Mouse (Mus musculus): ENCODE results near the gene Prickle2.

The Prickle2 gene

GRCm38 (mm10) chr6:92584026-92584425 lies 121.9 kb downstream of the Prickle2 start:
- no peak for DNase-seq

- DNase-seq = no peak
Observed at GRCm38 (mm10) chr6:92575227-92575626, 130.7 kb downstream of the Prickle2 start.

GRCm38 (mm10) chr6:92572139-92572538 lies 133.8 kb downstream of the Prickle2 start:
- DNase-seq = no peak

GRCm38 (mm10) chr6:92570090-92570489 lies 135.9 kb downstream of the Prickle2 start:
- no peak for DNase-seq

- DNase-seq = no peak
Observed at GRCm38 (mm10) chr6:92569283-92569682, 136.7 kb downstream of the Prickle2 start.

- no peak for DNase-seq
Observed at GRCm38 (mm10) chr6:92559261-92559660, 146.7 kb downstream of the Prickle2 start.

- no peak for DNase-seq
Observed at GRCm38 (mm10) chr6:92555675-92556074, 150.3 kb downstream of the Prickle2 start.

GRCm38 (mm10) chr6:92553086-92553485 lies 152.9 kb downstream of the Prickle2 start:
- DNase-seq = no peak

GRCm38 (mm10) chr6:92549246-92549645 lies 156.7 kb downstream of the Prickle2 start:
- DNase-seq = no peak

- DNase-seq = no peak
Observed at GRCm38 (mm10) chr6:92545204-92545603, 160.8 kb downstream of the Prickle2 start.

GRCm38 (mm10) chr6:92543825-92544224 lies 162.1 kb downstream of the Prickle2 start:
- DNase-seq = no peak

- no peak for DNase-seq
Observed at GRCm38 (mm10) chr6:92542402-92543101, 163.4 kb downstream of the Prickle2 start.

- peak; percentile 34 to 36 for DNase-seq
Observed at GRCm38 (mm10) chr6:92534226-92535031, 171.5 kb downstream of the Prickle2 start.

- no peak for DNase-seq
Observed at GRCm38 (mm10) chr6:92533306-92534063, 172.5 kb downstream of the Prickle2 start.

- no peak for DNase-seq
Observed at GRCm38 (mm10) chr6:92532896-92533295, 173.1 kb downstream of the Prickle2 start.

- no peak for DNase-seq
Observed at GRCm38 (mm10) chr6:92532331-92532730, 173.6 kb downstream of the Prickle2 start.

- DNase-seq = no peak
Observed at GRCm38 (mm10) chr6:92526212-92526611, 179.7 kb downstream of the Prickle2 start.

GRCm38 (mm10) chr6:92525646-92526045 lies 180.3 kb downstream of the Prickle2 start:
- DNase-seq = no peak

- DNase-seq = peak; percentile 33 to 37
Observed at GRCm38 (mm10) chr6:92521526-92522075, 184.4 kb downstream of the Prickle2 start.

GRCm38 (mm10) chr6:92520088-92520875 lies 185.7 kb downstream of the Prickle2 start:
- DNase-seq = no peak

- no peak for DNase-seq
Observed at GRCm38 (mm10) chr6:92518438-92518968, 187.5 kb downstream of the Prickle2 start.

- DNase-seq = no peak
Observed at GRCm38 (mm10) chr6:92517002-92517401, 189.0 kb downstream of the Prickle2 start.

Measured in kidney, adult 8-10 months (tissue).